Mouse (Mus musculus): ENCODE data around the gene Pkhd1. TPM values are rescaled to one million over a fixed set of nuclear protein-coding genes. Genes with fewer than 3 reads are reported as not detected.

The Pkhd1 gene
- total RNA-seq, 2 experiments from 2014 or later, result 0.03 to 0.10 TPM

DNA sequence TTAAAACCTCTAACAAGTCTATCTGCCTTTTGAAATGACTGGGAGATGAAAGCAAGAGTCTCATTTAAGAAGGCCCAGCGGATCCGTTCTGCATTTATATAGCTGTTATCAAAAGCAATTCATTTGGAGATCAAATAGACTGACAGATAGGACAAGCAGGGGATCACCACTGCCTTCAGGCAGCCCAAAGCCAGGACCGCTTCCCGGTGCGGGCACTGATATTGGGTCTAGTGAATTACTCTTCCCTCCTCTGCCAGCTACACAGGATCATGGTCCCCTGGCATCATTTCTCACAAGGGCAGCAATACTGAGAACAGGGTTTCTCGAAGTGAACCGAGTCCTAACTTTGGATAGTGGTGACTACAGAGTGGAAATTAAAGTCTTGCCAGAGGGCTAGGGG is 582.6 kb downstream of the Pkhd1 start:
- no peak for DNase-seq
- intact Hi-C loops (cut with DNase I), result no loop called here

DNA sequence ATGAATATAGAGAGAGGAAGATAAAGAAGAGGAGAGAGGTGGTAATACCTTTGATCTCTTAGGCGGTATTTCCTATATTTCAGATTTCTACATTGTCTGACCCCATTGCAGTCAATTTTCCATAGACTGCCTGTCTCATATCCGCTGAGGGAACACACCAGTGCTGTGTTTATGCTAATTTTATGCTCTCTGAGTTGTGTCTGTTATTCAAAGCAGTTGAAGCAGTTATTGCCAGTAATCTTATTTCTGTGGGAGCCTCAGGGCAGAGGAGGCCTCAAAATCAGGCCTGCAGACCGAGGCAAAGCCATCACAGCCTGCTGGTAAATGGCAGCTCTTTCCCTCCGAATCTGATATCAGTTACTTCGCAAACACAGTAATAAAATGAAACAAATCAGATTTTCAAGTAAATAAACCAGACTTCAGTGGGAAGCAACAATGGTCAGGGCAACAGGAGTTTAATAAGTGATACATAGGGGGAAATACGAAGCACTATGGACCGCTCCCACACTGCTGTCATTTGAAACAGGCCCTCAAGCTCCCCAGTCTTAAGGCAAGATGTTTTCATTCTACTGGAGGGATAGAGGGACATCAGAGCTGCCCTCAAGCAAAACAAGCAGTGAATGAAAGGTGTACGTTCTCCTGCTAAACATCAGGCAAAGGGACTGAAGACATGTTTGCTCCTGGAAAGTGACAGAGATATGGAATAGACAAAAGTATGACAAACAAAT is 599.5 kb downstream of the Pkhd1 start:
- no peak for DNase-seq
- intact Hi-C loops (cut with DNase I), result no loop called here

DNA sequence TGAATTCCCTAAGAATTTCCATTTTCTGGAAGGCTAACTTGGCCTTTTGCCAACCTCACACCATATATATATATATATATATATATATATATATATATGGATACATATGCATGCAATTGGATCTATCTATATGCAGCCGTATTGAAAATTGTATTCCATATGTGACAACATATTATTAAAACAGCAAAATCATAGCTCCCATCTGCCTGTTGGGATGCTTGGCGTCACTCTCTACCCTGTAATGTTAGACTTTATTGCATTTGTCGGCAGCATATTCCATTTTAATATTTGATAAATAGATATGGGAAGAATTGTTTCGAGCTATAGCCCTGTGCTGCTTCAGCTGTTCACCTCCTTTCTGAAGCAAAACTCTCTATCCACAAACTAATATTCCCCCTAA is 600.2 kb downstream of the Pkhd1 start:
- intact Hi-C loops (cut with DNase I), result no loop called here
- DNase-seq, result no peak

Other genes with a start within 250 kb of the Pkhd1 start
- not detected for gene Il17a, start 112.8 kb upstream of the Pkhd1 start, total RNA-seq (2021)
- not detected for gene Il17f, start 172.6 kb upstream of the Pkhd1 start, total RNA-seq (2021)
- gene Mcm3, start 202.2 kb upstream of the Pkhd1 start, total RNA-seq (2021), result 1 to 10 TPM; 2.8 to 3.3 TPM